ENCODE assay signal across 10 mouse cellular contexts in the genomic region with DNA sequence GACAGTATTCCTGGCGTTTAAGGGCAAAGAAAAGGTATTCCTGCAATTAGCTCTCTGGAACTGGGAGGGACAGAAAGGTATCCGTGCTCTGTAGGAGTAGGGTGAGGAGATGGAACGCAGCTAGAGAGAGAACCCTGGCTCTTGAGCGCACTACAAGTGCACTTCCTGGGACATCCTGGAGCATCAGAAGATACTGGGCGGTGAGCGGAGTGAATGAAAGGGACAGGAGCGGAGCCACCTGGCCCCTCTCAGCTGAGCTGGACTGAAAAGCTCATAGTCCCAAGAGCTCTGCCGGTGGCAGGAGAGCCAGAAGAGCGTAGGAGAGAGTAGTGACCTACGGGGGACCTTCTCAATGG. TPM values are rescaled to one million over a fixed set of nuclear protein-coding genes. Genes with fewer than 3 reads are reported as not detected.
DNase-seq lines count a peak whose midpoint lies in the region; ATAC-seq and TF ChIP-seq lines count a peak whose summit lies in the region.
"Had no signal": no experiment of that assay in that cellular context is flagged by ENCODE, and none has a peak within 500 bp of the region (broad histone marks: within the 10 kb centered on the region; RNA-seq: fewer than 3 reads in every experiment).

No protein-coding gene starts in this region.

- no peak for DNase-seq in kidney, postnatal 10 days
- no peak for DNase-seq in hindbrain, postnatal 0 days (ENCODE audit: low spot score)
- DNase-seq in cerebellum, adult 11 months, result no peak
- DNase-seq in left cerebral cortex, postnatal 10 days (ENCODE audit: extremely low spot score in 1 of 2, low spot score in 2 of 2), result no peak
- DNase-seq in cerebellum, postnatal 4 days (ENCODE audit: low spot score in 2 of 2), result no peak

- peaks cover 51% of the 10 kb centered on the region for H3K27me3 ChIP-seq in kidney, embryonic 15.5 days
- peaks cover 54% of the 10 kb centered on the region for H3K27me3 ChIP-seq in embryonic facial prominence, embryonic 13.5 days
- no peaks in the 10 kb centered on the region for H3K27me3 ChIP-seq in hindbrain, postnatal 0 days (ENCODE audit: insufficient read depth, low read length)
- peaks cover 3% of the 10 kb centered on the region; the same call in 1 of the 2 replicates for H3K27me3 ChIP-seq in neural tube, embryonic 12.5 days (replicated peaks)

- 0 out of 2 replicates have a peak overlapping the region, but pooled peaks have one; percentile 32 for H3K9ac ChIP-seq in kidney, embryonic 15.5 days
- peak overlapping the region; percentile 68; the same call in 1 of the 2 replicates for H3K9ac ChIP-seq in embryonic facial prominence, embryonic 13.5 days
- H3K9ac ChIP-seq in hindbrain, postnatal 0 days (replicated peaks; ENCODE audit: low read length), result peak overlapping the region; percentile 74
- H3K9ac ChIP-seq in neural tube, embryonic 12.5 days, result peak overlapping the region; percentile 87

- peak overlapping the region; percentile 45 for H3K4me3 ChIP-seq in kidney, embryonic 15.5 days (replicated peaks)
- peak overlapping the region; percentile 46 for H3K4me3 ChIP-seq in embryonic facial prominence, embryonic 13.5 days
- H3K4me3 ChIP-seq in hindbrain, postnatal 0 days (ENCODE audit: low read length), result peak overlapping the region; percentile 58
- H3K4me3 ChIP-seq in neural tube, embryonic 12.5 days, result peak overlapping the region; percentile 71

- H3K27ac ChIP-seq in kidney, embryonic 15.5 days, result no peak overlapping the region
- H3K27ac ChIP-seq in embryonic facial prominence, embryonic 13.5 days, result no peak overlapping the region
- H3K27ac ChIP-seq in hindbrain, postnatal 0 days, result peak overlapping the region; percentile 80
- peak overlapping the region; percentile 83; the same call in 1 of the 2 replicates for H3K27ac ChIP-seq in neural tube, embryonic 12.5 days

- no peaks in the 10 kb centered on the region for H3K9me3 ChIP-seq in kidney, embryonic 15.5 days (replicated peaks)
- H3K9me3 ChIP-seq in embryonic facial prominence, embryonic 13.5 days, result no peaks in the 10 kb centered on the region
- H3K9me3 ChIP-seq in hindbrain, postnatal 0 days (ENCODE audit: low read length), result no peaks in the 10 kb centered on the region
- H3K9me3 ChIP-seq in neural tube, embryonic 12.5 days, result no peaks in the 10 kb centered on the region

- no peak for ATAC-seq in kidney, embryonic 15.5 days (replicated peaks; ENCODE audit: low FRiP score)
- no peak for ATAC-seq in embryonic facial prominence, embryonic 13.5 days (ENCODE audit: insufficient number of reproducible peaks, insufficient read depth, low FRiP score, low TSS enrichment, low read depth)
- ATAC-seq in hindbrain, postnatal 0 days, result no peak; the same call in 1 of the 2 replicates
- ATAC-seq in neural tube, embryonic 12.5 days (ENCODE audit: low FRiP score, low read depth), result no peak

- H3K4me1 ChIP-seq in kidney, embryonic 15.5 days, result peaks cover 20% of the 10 kb centered on the region
- peaks cover 21% of the 10 kb centered on the region for H3K4me1 ChIP-seq in embryonic facial prominence, embryonic 13.5 days
- H3K4me1 ChIP-seq in hindbrain, postnatal 0 days (ENCODE audit: insufficient read depth, low read length), result 0 out of 2 replicates have a peak, but pooled peaks cover 5% of the 10 kb centered on the region
- H3K4me1 ChIP-seq in neural tube, embryonic 12.5 days, result peaks cover 36% of the 10 kb centered on the region

- no peak for TF ChIP-seq CTCF in hindbrain, postnatal 0 days (IDR thresholded peaks at IDR 0.05; ENCODE audit: low read depth)

- intact Hi-C loops in left cerebral cortex, postnatal 10 days (cut with DNase I), result no loop called here

- peak overlapping the region; percentile 80 for H3K4me2 ChIP-seq in kidney, embryonic 15.5 days
- peak overlapping the region; percentile 88 for H3K4me2 ChIP-seq in embryonic facial prominence, embryonic 13.5 days
- peak overlapping the region; percentile 59 for H3K4me2 ChIP-seq in hindbrain, postnatal 0 days (ENCODE audit: low read depth, low read length)
- H3K4me2 ChIP-seq in neural tube, embryonic 12.5 days (replicated peaks), result peak overlapping the region; percentile 71

- 17% methylated on average over 10 of the region's 10 CpGs for WGBS in kidney, embryonic 15.5 days
- WGBS in embryonic facial prominence, embryonic 13.5 days, result 17% methylated on average over 10 of the region's 10 CpGs
- 8% methylated on average over 10 of the region's 10 CpGs for WGBS in hindbrain, postnatal 0 days
- 14% methylated on average over 10 of the region's 10 CpGs for WGBS in neural tube, embryonic 12.5 days

- no peaks in the 10 kb centered on the region for H3K36me3 ChIP-seq in kidney, embryonic 15.5 days
- no peaks in the 10 kb centered on the region for H3K36me3 ChIP-seq in embryonic facial prominence, embryonic 13.5 days
- H3K36me3 ChIP-seq in hindbrain, postnatal 0 days (ENCODE audit: insufficient read depth, low read length), result no peaks in the 10 kb centered on the region
- H3K36me3 ChIP-seq in neural tube, embryonic 12.5 days, result peaks cover 31% of the 10 kb centered on the region

RNA-seq across cellular contexts. Expression of gene Glyctk, which starts 8.6 kb away (rescaled TPM):
- 7.9 and 9.4 TPM in 2 replicates for polyA plus RNA-seq in kidney, embryonic 15.5 days (2015; fragmentation: Nextera tagmentation; extraction: Ambion mirVana)
- 4.3 and 4.6 TPM in 2 replicates for polyA plus RNA-seq in embryonic facial prominence, embryonic 13.5 days (2015; fragmentation: Nextera tagmentation; extraction: Ambion mirVana)
- 1.3 and 1.8 TPM in 2 replicates for total RNA-seq in hindbrain, postnatal 0 days (2014; rRNA removed)
- polyA plus RNA-seq in hindbrain, postnatal 0 days (2015; fragmentation: Nextera tagmentation; extraction: Ambion mirVana), result 1.2 and 1.7 TPM in 2 replicates
- 5.4 and 6.2 TPM in 2 replicates for polyA plus RNA-seq in neural tube, embryonic 12.5 days (2016; fragmentation: Nextera tagmentation; extraction: Ambion mirVana)
- 1 to 10 TPM; 4.1 to 7.4 TPM for total RNA-seq in left cerebral cortex, postnatal 10 days (2021)

RNA-seq across cellular contexts. Expression of gene Wdr82, which starts 21.4 kb away (rescaled TPM):
- polyA plus RNA-seq in kidney, embryonic 15.5 days (2015; fragmentation: Nextera tagmentation; extraction: Ambion mirVana), result 21.9 and 28.3 TPM in 2 replicates
- polyA plus RNA-seq in embryonic facial prominence, embryonic 13.5 days (2015; fragmentation: Nextera tagmentation; extraction: Ambion mirVana), result 28.4 and 30.3 TPM in 2 replicates
- 240 and 243 TPM in 2 replicates for total RNA-seq in hindbrain, postnatal 0 days (2014; rRNA removed)
- 29.1 and 32.6 TPM in 2 replicates for polyA plus RNA-seq in hindbrain, postnatal 0 days (2015; fragmentation: Nextera tagmentation; extraction: Ambion mirVana)
- 27.6 and 28.9 TPM in 2 replicates for polyA plus RNA-seq in neural tube, embryonic 12.5 days (2016; fragmentation: Nextera tagmentation; extraction: Ambion mirVana)
- total RNA-seq in left cerebral cortex, postnatal 10 days (2021), result 100 to 1,000 TPM; 155 to 158 TPM

RNA-seq across cellular contexts. Expression of gene Ppm1m, which starts 50.2 kb away (rescaled TPM):
- polyA plus RNA-seq in kidney, embryonic 15.5 days (2015; fragmentation: Nextera tagmentation; extraction: Ambion mirVana), result 49.0 and 55.1 TPM in 2 replicates
- 49.3 and 49.5 TPM in 2 replicates for polyA plus RNA-seq in embryonic facial prominence, embryonic 13.5 days (2015; fragmentation: Nextera tagmentation; extraction: Ambion mirVana)
- total RNA-seq in hindbrain, postnatal 0 days (2014; rRNA removed), result 19.0 and 23.3 TPM in 2 replicates
- polyA plus RNA-seq in hindbrain, postnatal 0 days (2015; fragmentation: Nextera tagmentation; extraction: Ambion mirVana), result 18.5 and 21.2 TPM in 2 replicates
- polyA plus RNA-seq in neural tube, embryonic 12.5 days (2016; fragmentation: Nextera tagmentation; extraction: Ambion mirVana), result 32.1 and 32.9 TPM in 2 replicates
- total RNA-seq in left cerebral cortex, postnatal 10 days (2021), result 10 to 100 TPM; 20.8 to 24.5 TPM

RNA-seq across cellular contexts. Expression of gene Col6a4, which starts 52.8 kb away (rescaled TPM):
- polyA plus RNA-seq in kidney, embryonic 15.5 days (2015; fragmentation: Nextera tagmentation; extraction: Ambion mirVana), result 0.55 and 0.64 TPM in 2 replicates
- 0.21 and 0.37 TPM in 2 replicates for polyA plus RNA-seq in embryonic facial prominence, embryonic 13.5 days (2015; fragmentation: Nextera tagmentation; extraction: Ambion mirVana)
- total RNA-seq in hindbrain, postnatal 0 days (2014; rRNA removed), result 0.54 and 1.3 TPM in 2 replicates
- 0.73 and 1.0 TPM in 2 replicates for polyA plus RNA-seq in hindbrain, postnatal 0 days (2015; fragmentation: Nextera tagmentation; extraction: Ambion mirVana)
- 0.11 and 0.55 TPM in 2 replicates for polyA plus RNA-seq in neural tube, embryonic 12.5 days (2016; fragmentation: Nextera tagmentation; extraction: Ambion mirVana)
- total RNA-seq in left cerebral cortex, postnatal 10 days (2021), result 1 to 10 TPM; 3.3 to 4.1 TPM
- total RNA-seq: common myeloid progenitor, adult 5-6 weeks; granulocyte monocyte progenitor cell, adult 5-6 weeks had no signal

RNA-seq across cellular contexts. Expression of gene Twf2, which starts 53.5 kb away (rescaled TPM):
- 67.0 and 73.4 TPM in 2 replicates for polyA plus RNA-seq in kidney, embryonic 15.5 days (2015; fragmentation: Nextera tagmentation; extraction: Ambion mirVana)
- polyA plus RNA-seq in embryonic facial prominence, embryonic 13.5 days (2015; fragmentation: Nextera tagmentation; extraction: Ambion mirVana), result 60.5 and 65.9 TPM in 2 replicates
- total RNA-seq in hindbrain, postnatal 0 days (2014; rRNA removed), result 57.4 and 72.6 TPM in 2 replicates
- polyA plus RNA-seq in hindbrain, postnatal 0 days (2015; fragmentation: Nextera tagmentation; extraction: Ambion mirVana), result 42.0 and 43.9 TPM in 2 replicates
- polyA plus RNA-seq in neural tube, embryonic 12.5 days (2016; fragmentation: Nextera tagmentation; extraction: Ambion mirVana), result 60.9 and 61.6 TPM in 2 replicates
- 10 to 100 TPM; 44.5 to 49.9 TPM for total RNA-seq in left cerebral cortex, postnatal 10 days (2021)

Comparison
In these comparisons a context has a peak if more than half of its experiments do, and no peak if none do; other contexts are left out.
1. H3K27ac ChIP-seq: peak in hindbrain, postnatal 0 days (single experiment) and neural tube, embryonic 12.5 days (single experiment); none in kidney, embryonic 15.5 days (single experiment) and embryonic facial prominence, embryonic 13.5 days (single experiment).
2. H3K9ac ChIP-seq: peak in every context shown above with its lines; median percentile 87 in neural tube, embryonic 12.5 days; 74 in hindbrain, postnatal 0 days; 68 in embryonic facial prominence, embryonic 13.5 days; 32 in kidney, embryonic 15.5 days.
3. Peak in every context shown above with its lines, with median percentiles within 50 percentile points of each other: H3K4me2 ChIP-seq and H3K4me3 ChIP-seq.